8 mouse cellular contexts compared by ENCODE assay signal in the genomic region with DNA sequence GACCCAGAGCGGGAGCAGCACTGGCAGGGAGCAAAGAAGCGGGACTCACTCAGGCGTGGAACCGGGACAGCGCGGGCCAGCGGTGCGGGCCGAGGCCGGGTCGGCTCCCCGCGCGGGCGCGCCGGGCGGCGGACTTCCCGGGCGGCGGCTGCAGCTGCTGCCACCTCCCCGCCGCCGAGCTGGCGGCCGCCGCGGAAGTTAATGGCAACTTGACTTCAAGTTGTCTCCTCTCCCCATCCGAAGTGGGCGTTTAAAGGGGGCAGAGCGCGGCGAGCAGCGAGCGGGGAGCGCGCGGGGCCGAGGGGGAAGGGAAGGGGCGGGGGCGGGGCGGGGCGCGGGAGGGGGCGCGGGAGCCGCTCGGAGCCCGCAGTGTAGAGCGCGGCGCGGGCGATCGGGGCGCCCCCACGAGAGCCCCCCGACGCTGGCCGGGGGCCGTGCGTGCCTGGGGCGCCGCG. TPM values are rescaled to one million over a fixed set of nuclear protein-coding genes. Genes with fewer than 3 reads are reported as not detected.
DNase-seq lines count a peak whose midpoint lies in the region; ATAC-seq and TF ChIP-seq lines count a peak whose summit lies in the region.

No protein-coding gene starts in this region.

- peak; percentile 47 for ATAC-seq in heart, postnatal 0 days (ENCODE audit: insufficient read depth, low read depth)
- peak; percentile 78 for ATAC-seq in limb, embryonic 13.5 days (ENCODE audit: low FRiP score, low read depth)
- peak; percentile 53 for ATAC-seq in midbrain, embryonic 13.5 days
- peak; percentile 54 for ATAC-seq in stomach, embryonic 14.5 days (ENCODE audit: insufficient number of reproducible peaks, insufficient read depth, low FRiP score, low read depth)

- TF ChIP-seq POLR2A in bone marrow macrophage, adult 2 months (IDR thresholded peaks at IDR 0.05; ENCODE audit: borderline replicate concordance, low read depth, low read length): no peak

- H3K4me3 ChIP-seq in left cerebral cortex, adult 2 months: peak overlapping the region; percentile 77
- H3K4me3 ChIP-seq in bone marrow macrophage, adult 2 months (ENCODE audit: insufficient read depth, low read length): peak overlapping the region; percentile 69
- H3K4me3 ChIP-seq in heart, postnatal 0 days (ENCODE audit: low read depth, low read length): peak overlapping the region; percentile 81
- H3K4me3 ChIP-seq in limb, embryonic 13.5 days: peak overlapping the region; percentile 68
- H3K4me3 ChIP-seq in midbrain, embryonic 13.5 days (replicated peaks): peak overlapping the region; percentile 71
- peak overlapping the region; percentile 58 for H3K4me3 ChIP-seq in stomach, embryonic 14.5 days (ENCODE audit: low read depth, low read length)

- TF ChIP-seq CTCF in left cerebral cortex, adult 2 months (IDR thresholded peaks at IDR 0.05): no peak
- TF ChIP-seq CTCF in bone marrow macrophage, adult 2 months (IDR thresholded peaks at IDR 0.05; ENCODE audit: low read depth, low read length): no peak
- TF ChIP-seq CTCF in heart, postnatal 0 days (IDR thresholded peaks at IDR 0.05; ENCODE audit: low read depth): no peak

- peak; percentile 23 to 51 for DNase-seq in left cerebral cortex, adult 2 months (ENCODE audit: extremely low spot score in 1 of 2, low spot score in 2 of 2)
- no peak for DNase-seq in left cerebral cortex, postnatal 4 days
- DNase-seq in heart, postnatal 0 days (ENCODE audit: low spot score): no peak
- no peak for DNase-seq in layer of hippocampus, adult 8-10 months (ENCODE audit: low spot score in 2 of 2)

- H3K9me3 ChIP-seq in heart, postnatal 0 days (replicated peaks; ENCODE audit: control insufficient read depth, low read length): no peaks in the 10 kb centered on the region
- H3K9me3 ChIP-seq in limb, embryonic 13.5 days: no peaks in the 10 kb centered on the region
- H3K9me3 ChIP-seq in midbrain, embryonic 13.5 days: no peaks in the 10 kb centered on the region
- no peaks in the 10 kb centered on the region for H3K9me3 ChIP-seq in stomach, embryonic 14.5 days (ENCODE audit: control insufficient read depth, low read depth, low read length)

- WGBS in heart, postnatal 0 days: under 1% methylated on average over 19 of the region's 66 CpGs
- 0% methylated on average over 33 of the region's 66 CpGs for WGBS in limb, embryonic 13.5 days
- WGBS in midbrain, embryonic 13.5 days: 0% methylated on average over 10 of the region's 66 CpGs
- WGBS in stomach, embryonic 14.5 days: under 1% methylated on average over 46 of the region's 66 CpGs

- intact Hi-C loops in left cerebral cortex, adult 2 months (cut with DNase I): loop anchor here (2.0 to 5.0 kb wide), 4 partner anchors 130 to 650 kb away; no protein-coding TSS in a partner anchor
- intact Hi-C loops in left cerebral cortex, postnatal 4 days (cut with DNase I): loop anchor here (2.0 to 5.0 kb wide), 2 partner anchors 515 to 626 kb away; no protein-coding TSS in a partner anchor

- no peaks in the 10 kb centered on the region for H3K36me3 ChIP-seq in heart, postnatal 0 days (replicated peaks; ENCODE audit: control insufficient read depth, insufficient read depth, low read length)
- no peaks in the 10 kb centered on the region for H3K36me3 ChIP-seq in limb, embryonic 13.5 days
- H3K36me3 ChIP-seq in midbrain, embryonic 13.5 days: no peaks in the 10 kb centered on the region
- H3K36me3 ChIP-seq in stomach, embryonic 14.5 days (ENCODE audit: control insufficient read depth, insufficient read depth, low read length): no peaks in the 10 kb centered on the region

- peak overlapping the region; percentile 67 for H3K9ac ChIP-seq in heart, postnatal 0 days (replicated peaks; ENCODE audit: low read depth, low read length)
- peak overlapping the region; percentile 70 for H3K9ac ChIP-seq in limb, embryonic 13.5 days
- peak overlapping the region; percentile 79 for H3K9ac ChIP-seq in midbrain, embryonic 13.5 days (replicated peaks)
- peak overlapping the region; percentile 18; the same call in 1 of the 2 replicates for H3K9ac ChIP-seq in stomach, embryonic 14.5 days (replicated peaks; ENCODE audit: low read depth, low read length)

- peaks cover 75% of the 10 kb centered on the region for H3K27me3 ChIP-seq in heart, postnatal 0 days (ENCODE audit: control insufficient read depth, insufficient read depth, low read length)
- peaks cover 80% of the 10 kb centered on the region for H3K27me3 ChIP-seq in limb, embryonic 13.5 days
- H3K27me3 ChIP-seq in midbrain, embryonic 13.5 days: peaks cover 45% of the 10 kb centered on the region
- H3K27me3 ChIP-seq in stomach, embryonic 14.5 days (ENCODE audit: control insufficient read depth, insufficient read depth, low read length): peaks cover 29% of the 10 kb centered on the region

- peak overlapping the region; percentile 83 for H3K27ac ChIP-seq in left cerebral cortex, adult 2 months
- H3K27ac ChIP-seq in bone marrow macrophage, adult 2 months (ENCODE audit: insufficient read depth, low read depth, low read length): no peak overlapping the region
- peak overlapping the region; percentile 57; the same call in 1 of the 2 replicates for H3K27ac ChIP-seq in heart, postnatal 0 days (ENCODE audit: low read depth)
- no peak overlapping the region for H3K27ac ChIP-seq in limb, embryonic 13.5 days
- H3K27ac ChIP-seq in midbrain, embryonic 13.5 days: no peak overlapping the region
- no peak overlapping the region for H3K27ac ChIP-seq in stomach, embryonic 14.5 days (ENCODE audit: low read length)

- H3K4me1 ChIP-seq in bone marrow macrophage, adult 2 months (ENCODE audit: control insufficient read depth, insufficient read depth, low read length): 0 out of 2 replicates have a peak, but pooled peaks cover 3% of the 10 kb centered on the region
- H3K4me1 ChIP-seq in heart, postnatal 0 days (ENCODE audit: control insufficient read depth, insufficient read depth): peaks cover 13% of the 10 kb centered on the region
- H3K4me1 ChIP-seq in limb, embryonic 13.5 days: peaks cover 22% of the 10 kb centered on the region
- peaks cover 20% of the 10 kb centered on the region for H3K4me1 ChIP-seq in midbrain, embryonic 13.5 days (replicated peaks)
- peaks cover 9% of the 10 kb centered on the region; the same call in 1 of the 2 replicates for H3K4me1 ChIP-seq in stomach, embryonic 14.5 days (ENCODE audit: control insufficient read depth, insufficient read depth, low read length)

- H3K4me2 ChIP-seq in heart, postnatal 0 days (ENCODE audit: low read depth, low read length): peak overlapping the region; percentile 99
- H3K4me2 ChIP-seq in limb, embryonic 13.5 days (replicated peaks): peak overlapping the region; percentile 94
- H3K4me2 ChIP-seq in midbrain, embryonic 13.5 days (replicated peaks): peak overlapping the region; percentile 93
- H3K4me2 ChIP-seq in stomach, embryonic 14.5 days (replicated peaks; ENCODE audit: low read depth, low read length): peak overlapping the region; percentile 99

- no peak for TF ChIP-seq EP300 in heart, postnatal 0 days (IDR thresholded peaks at IDR 0.05; ENCODE audit: low read depth)

RNA-seq across cellular contexts. Expression of gene Satb1, which starts 0.6 kb away (rescaled TPM):
- total RNA-seq in left cerebral cortex, adult 2 months (2021): 100 to 1,000 TPM; 127 to 132 TPM
- total RNA-seq in left cerebral cortex, postnatal 4 days (2021): 100 to 1,000 TPM; 168 to 200 TPM
- 0.34 and 0.80 TPM in 2 replicates for polyA plus RNA-seq in bone marrow macrophage, adult 2 months (2012; ENCODE audit: insufficient read depth, insufficient read length, missing spikeins)
- total RNA-seq in heart, postnatal 0 days (2014; rRNA removed; ENCODE audit: low replicate concordance): 17.4 and 30.6 TPM in 2 replicates
- 8.1 and 8.4 TPM in 2 replicates for polyA plus RNA-seq in heart, postnatal 0 days (2015; fragmentation: Nextera tagmentation; extraction: Ambion mirVana)
- 15.0 and 16.1 TPM in 2 replicates for polyA plus RNA-seq in limb, embryonic 13.5 days (2015; fragmentation: Nextera tagmentation; extraction: Ambion mirVana)
- polyA plus RNA-seq in midbrain, embryonic 13.5 days (2015; fragmentation: Nextera tagmentation; extraction: Ambion mirVana): 28.3 and 30.1 TPM in 2 replicates
- polyA plus RNA-seq in stomach, embryonic 14.5 days (2014; fragmentation: Nextera tagmentation; extraction: Ambion mirVana): 10.1 TPM in 2 replicates
- 10 to 100 TPM; 82.6 to 97.6 (median 91.6) TPM for total RNA-seq in layer of hippocampus, adult 8-10 months (2022)

Comparison
In these comparisons a context has a peak if more than half of its experiments do, and no peak if none do; other contexts are left out.
1. DNase-seq: peak in left cerebral cortex, adult 2 months (2 of 2); none in left cerebral cortex, postnatal 4 days (single experiment), heart, postnatal 0 days (single experiment) and layer of hippocampus, adult 8-10 months (0 of 2).
2. H3K27ac ChIP-seq: peak in left cerebral cortex, adult 2 months (single experiment) and heart, postnatal 0 days (single experiment); none in bone marrow macrophage, adult 2 months (single experiment), limb, embryonic 13.5 days (single experiment), midbrain, embryonic 13.5 days (single experiment) and stomach, embryonic 14.5 days (single experiment).
3. H3K9ac ChIP-seq: peak in every context shown above with its lines; median percentile 79 in midbrain, embryonic 13.5 days; 70 in limb, embryonic 13.5 days; 67 in heart, postnatal 0 days; 18 in stomach, embryonic 14.5 days.
4. Peak in every context shown above with its lines, with median percentiles within 50 percentile points of each other: H3K4me3 ChIP-seq, ATAC-seq and H3K4me2 ChIP-seq.